Mouse (Mus musculus): Measurements from ENCODE around the gene Serpinb5. TPM values are rescaled to one million over a fixed set of nuclear protein-coding genes. Genes with fewer than 3 reads are reported as not detected.

Serpinb5 gene
- not detected in 4 replicates for total RNA-seq (2023)

DNA sequence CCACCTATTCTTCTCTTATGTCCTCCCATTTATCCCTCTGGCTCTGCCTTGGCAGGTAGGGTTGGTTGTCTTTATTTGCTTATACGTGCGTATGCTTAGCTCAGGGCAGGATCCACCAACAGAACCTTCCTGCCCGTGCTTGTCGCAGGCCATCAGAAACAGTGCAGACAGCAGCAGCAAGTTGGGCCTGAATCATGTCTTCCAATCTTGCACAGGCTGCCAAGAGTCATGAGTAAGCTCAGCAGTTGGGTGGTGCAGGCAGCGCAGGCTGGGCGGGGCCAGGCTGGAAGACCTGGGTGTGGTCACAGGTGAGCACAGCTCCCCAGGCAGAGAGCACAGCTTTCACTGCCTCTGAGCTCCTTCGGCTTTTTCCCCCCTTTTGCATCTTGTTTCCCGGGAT lies at the start of gene Serpinb5:
Serpinb5 (plus strand) TSS at position 327 of the 400 bp plus-strand sequence.

Other genes starting within 250 kb of the Serpinb5 start
- gene Bcl2, start 146.9 kb upstream of the Serpinb5 start, total RNA-seq (2023): 73.3 to 76.7 TPM (median 75.9 TPM) in 4 replicates
- 28.0 to 31.1 TPM (median 29.3 TPM) in 4 replicates for gene Kdsr, start 101.4 kb upstream of the Serpinb5 start, total RNA-seq (2023)
- gene Vps4b, start 64.4 kb upstream of the Serpinb5 start, total RNA-seq (2023): 109 to 129 TPM (median 125 TPM) in 4 replicates
- gene Serpinb12, start 73.3 kb downstream of the Serpinb5 start, total RNA-seq (2023): not detected in 4 replicates
- not detected in 4 replicates for gene Serpinb13, start 119.8 kb downstream of the Serpinb5 start, total RNA-seq (2023)
- not detected in 4 replicates for gene Serpinb3a, start 191.1 kb downstream of the Serpinb5 start, total RNA-seq (2023)
- not detected in 4 replicates for gene Serpinb3d, start 222.3 kb downstream of the Serpinb5 start, total RNA-seq (2023)